Mouse (Mus musculus) lung, postnatal 0 days (tissue): ENCODE data around the gene BC034090. TPM values are rescaled to one million over a fixed set of nuclear protein-coding genes. Genes with fewer than 3 reads are reported as not detected.
A peak's percentile ranks its signal among the peaks of the same experiment; 100 is the strongest.
"Not testable (repeated sequence)": the region's sequence is repeated elsewhere in the genome, so short reads cannot be mapped to it uniquely, and the experiment has no call there.

Source experiments
- ATAC-seq: fragments of 200-750 bp; cut with Nextera tagmentation; 2 replicates; pipeline ENCODE4 v1.8.0; 2017; ENCODE audit warnings: moderate library complexity
- DNase-seq: peaks from one replicate; pipeline ENCODE4 v3.0.0-alpha.2; 2016; ENCODE audit warnings: low spot score
- H3K27ac ChIP-seq: fragments of 300-500 bp; sonication (generic); 2 replicates; pipeline ENCODE4 v1.5.1; 2014; ENCODE audit warnings: antibody characterized with exemption, mild to moderate bottlenecking, low read length, mixed read lengths
- H3K27me3 ChIP-seq: fragments of 300-500 bp; sonication (generic); replicated peaks from 2 replicates; pipeline ENCODE4 v1.6.1; 2014; ENCODE audit warnings: low read length, mixed read lengths; ENCODE audit not compliant: insufficient read depth
- H3K36me3 ChIP-seq: fragments of 300-500 bp; sonication (generic); 2 replicates; pipeline ENCODE4 v1.6.1; 2014; ENCODE audit warnings: low read length, mixed read lengths; ENCODE audit not compliant: insufficient read depth
- H3K4me1 ChIP-seq: fragments of 300-500 bp; sonication (generic); 2 replicates; pipeline ENCODE4 v1.6.1; 2014; ENCODE audit warnings: antibody characterized with exemption, low read depth, low read length, mixed read lengths; ENCODE audit not compliant: insufficient read depth
- H3K4me2 ChIP-seq: fragments of 300-500 bp; sonication (generic); replicated peaks from 2 replicates; pipeline ENCODE4 v1.6.1; 2014; ENCODE audit warnings: low read depth, mild to moderate bottlenecking, low read length, moderate library complexity, mixed read lengths
- H3K4me3 ChIP-seq: fragments of 300-500 bp; sonication (generic); 2 replicates; pipeline ENCODE4 v1.5.1; 2014; ENCODE audit warnings: low read depth, low read length
- H3K9ac ChIP-seq: fragments of 300-500 bp; sonication (generic); replicated peaks from 2 replicates; pipeline ENCODE4 v1.6.1; 2014; ENCODE audit warnings: low read depth, mild to moderate bottlenecking
- H3K9me3 ChIP-seq: fragments of 300-500 bp; sonication (generic); 2 replicates; pipeline ENCODE4 v1.6.1; 2016; ENCODE audit warnings: low read length, mixed read lengths
- CTCF ChIP-seq: IDR thresholded peaks from 2 replicates; pipeline ENCODE4 v1.5.1; 2016; ENCODE audit warnings: antibody characterized with exemption, mild to moderate bottlenecking
- EP300 ChIP-seq: IDR thresholded peaks from 2 replicates; pipeline ENCODE4 v1.6.1; 2016; ENCODE audit warnings: antibody characterized with exemption, mild to moderate bottlenecking, control low read depth
- WGBS: fragments of 180-500 bp; shearing (Covaris S2); extraction: QIAGEN DNeasy Blood & Tissue Kit; methylation state at CpG from one replicate; pipeline ENCODE4 v1.1.7; 2014; 5-methylcytosine and 5-hydroxymethylcytosine counted together
- polyA plus RNA-seq: library from polyadenylated mRNA; unstranded; fragments of >200 nt; fragmentation: Nextera tagmentation; extraction: Ambion mirVana; gene quantifications from 2 replicates; pipeline ENCODE4 v1.2.1, GENCODE M21; 2015

The BC034090 gene
- polyA plus RNA-seq, 1 experiment from 2014 or later: 2.4 TPM

DNA sequence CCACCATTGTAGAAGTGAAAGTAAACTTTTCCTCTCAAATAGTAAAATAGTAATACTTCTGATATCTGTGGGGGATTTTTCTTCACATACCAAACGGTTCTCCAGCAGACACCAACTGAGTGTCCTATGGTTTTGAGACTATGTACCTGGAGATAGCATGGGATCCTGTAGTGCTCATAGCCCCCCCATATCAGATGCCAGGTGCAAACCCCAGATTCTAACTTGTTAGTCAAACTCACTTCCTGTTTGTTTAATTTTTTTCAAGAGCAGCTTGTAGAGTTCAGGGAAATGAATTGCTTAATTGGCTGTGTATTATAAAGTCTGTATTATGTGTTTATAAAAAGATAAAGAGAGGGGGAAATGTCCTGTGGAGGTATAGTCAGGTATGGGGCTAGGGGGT, 69.8 kb downstream of the BC034090 start:
- H3K4me3 ChIP-seq: no peak overlapping the region
- no peak overlapping the region for H3K9ac ChIP-seq
- H3K27me3 ChIP-seq: no peaks in the 10 kb centered on the region
- H3K9me3 ChIP-seq: no peaks in the 10 kb centered on the region
- TF ChIP-seq CTCF (no peak), EP300 (no peak)
- no peak overlapping the region for H3K4me2 ChIP-seq
- H3K4me1 ChIP-seq: 0 out of 2 replicates have a peak, but pooled peaks cover 3% of the 10 kb centered on the region
- H3K36me3 ChIP-seq: no peaks in the 10 kb centered on the region; the same call in 1 of the 2 replicates
- WGBS: 68% methylated on average over 1 of the region's 1 CpGs
- DNase-seq: no peak
- ATAC-seq: no peak
- no peak overlapping the region for H3K27ac ChIP-seq

DNA sequence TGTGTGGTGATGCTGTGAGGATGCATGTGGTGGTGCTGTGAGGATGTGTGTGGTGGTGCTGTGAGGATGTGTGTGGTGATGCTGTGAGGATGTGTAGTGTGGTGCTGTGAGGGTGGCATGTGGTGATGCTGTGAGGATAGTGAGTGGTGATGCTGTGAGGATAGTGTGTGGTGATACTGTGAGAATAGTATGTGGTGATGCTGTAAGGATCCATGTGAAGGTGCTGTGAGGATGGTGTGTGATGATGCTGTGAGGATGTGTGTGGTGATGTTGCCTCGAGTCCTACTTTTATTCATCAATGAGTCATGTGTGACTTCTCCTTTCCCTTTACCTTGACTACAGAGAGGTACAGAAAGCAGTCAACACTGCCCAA, 70.6 kb downstream of the BC034090 start:
- ATAC-seq, H3K36me3 ChIP-seq, DNase-seq, H3K9me3 ChIP-seq, H3K4me2 ChIP-seq, H3K4me1 ChIP-seq, H3K9ac ChIP-seq, H3K27me3 ChIP-seq, H3K27ac ChIP-seq, H3K4me3 ChIP-seq: not testable (repeated sequence)
- 89% methylated on average over 1 of the region's 1 CpGs for WGBS

DNA sequence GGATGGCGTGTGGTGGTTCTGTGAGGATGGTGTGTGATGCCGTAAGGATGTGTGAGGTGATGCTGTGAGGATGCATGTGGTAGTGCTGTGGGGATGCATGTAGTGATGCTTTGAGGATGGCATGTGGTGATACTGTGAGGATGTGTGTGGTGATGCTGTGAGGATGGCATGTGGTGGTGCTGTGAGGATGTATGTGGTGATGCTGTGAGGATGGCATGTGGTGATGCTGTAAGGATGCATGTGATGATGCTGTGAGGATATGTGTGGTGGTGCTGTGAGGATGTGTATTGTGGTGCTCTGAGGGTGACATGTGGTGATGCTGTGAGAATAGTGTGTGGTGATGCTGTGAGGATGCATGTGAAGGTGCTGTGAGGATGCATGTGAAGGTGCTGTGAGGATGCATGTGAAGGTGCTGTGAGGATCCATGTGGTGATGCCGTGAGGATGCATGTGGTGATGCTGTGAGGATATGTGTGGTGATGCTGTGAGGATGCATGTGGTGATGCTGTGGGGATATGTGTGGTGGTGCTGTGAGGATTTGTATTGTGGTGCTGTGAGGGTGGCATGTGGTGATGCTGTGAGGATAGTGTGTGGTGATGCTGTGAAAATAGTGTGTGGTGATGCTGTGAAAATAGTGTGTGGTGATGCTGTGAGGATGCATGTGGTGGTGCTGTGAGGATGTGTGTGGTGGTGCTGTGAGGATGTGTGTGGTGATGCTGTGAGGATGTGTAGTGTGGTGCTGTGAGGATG, 71.2 kb downstream of the BC034090 start:
- Histone ChIP-seq H3K36me3 (no peaks in the 10 kb centered on the region; the same call in 1 of the 2 replicates), H3K9ac (no peak overlapping the region), H3K9me3 (no peaks in the 10 kb centered on the region), H3K4me1 (peaks cover 3% of the 10 kb centered on the region; the same call in 1 of the 2 replicates), H3K4me3 (no peak overlapping the region), H3K27ac (no peak overlapping the region), H3K27me3 (no peaks in the 10 kb centered on the region), H3K4me2 (no peak overlapping the region)
- TF ChIP-seq EP300 (no peak), CTCF (no peak)
- no peak for ATAC-seq
- DNase-seq: no peak
- WGBS: 89% methylated on average over 3 of the region's 3 CpGs

DNA sequence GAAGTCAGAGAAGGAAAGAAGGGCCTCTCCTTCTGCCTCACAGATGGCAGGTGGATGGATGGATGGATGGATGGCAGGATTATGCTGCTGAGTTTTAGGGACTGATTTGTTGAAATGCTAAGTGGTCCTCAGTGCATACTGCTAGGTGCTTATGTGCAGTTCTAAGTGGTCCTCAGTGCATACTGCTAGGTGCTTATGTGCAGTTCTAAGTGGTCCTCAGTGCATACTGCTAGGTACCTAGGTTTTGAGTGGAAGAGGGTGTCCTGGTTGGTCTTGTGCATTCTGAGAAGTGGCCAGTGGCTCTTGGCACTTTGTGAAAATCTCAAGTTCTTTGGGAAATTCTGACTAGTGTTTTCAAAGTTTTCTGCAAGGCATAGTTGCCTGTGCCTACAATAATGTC, 74.3 kb downstream of the BC034090 start:
- Histone ChIP-seq H3K9ac (no peak overlapping the region), H3K9me3 (no peaks in the 10 kb centered on the region), H3K4me3 (no peak overlapping the region), H3K36me3 (no peaks in the 10 kb centered on the region), H3K4me2 (no peak overlapping the region), H3K27me3 (no peaks in the 10 kb centered on the region), H3K27ac (no peak overlapping the region), H3K4me1 (peaks cover 8% of the 10 kb centered on the region; the same call in 1 of the 2 replicates)
- TF ChIP-seq CTCF: no peak
- TF ChIP-seq EP300: peak; percentile 74; the same call in 1 of the 2 replicates
- DNase-seq (peak; percentile 45), ATAC-seq (peak; percentile 94)

DNA sequence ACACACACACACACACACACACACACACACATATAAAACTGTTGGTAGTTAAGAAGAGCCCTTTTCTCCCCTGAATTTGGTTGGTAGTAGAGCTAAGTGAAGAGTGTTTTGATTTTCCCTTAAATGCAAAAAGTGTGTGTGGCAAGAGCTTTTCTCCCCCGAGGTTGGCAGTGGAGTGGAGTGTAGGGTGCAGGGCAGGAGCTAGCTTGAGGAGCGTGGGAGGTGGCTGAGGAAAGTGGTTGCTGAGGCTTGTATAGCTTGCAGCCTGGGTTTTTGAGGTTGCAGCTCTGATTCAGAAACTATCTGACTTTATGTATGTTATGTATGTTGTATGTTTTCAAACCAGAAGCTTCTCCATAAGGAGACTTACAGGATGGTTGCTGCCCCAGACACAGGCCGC, 76.8 kb downstream of the BC034090 start:
- Histone ChIP-seq H3K36me3 (no peaks in the 10 kb centered on the region), H3K4me1 (peaks cover 8% of the 10 kb centered on the region; the same call in 1 of the 2 replicates), H3K4me3 (no peak overlapping the region), H3K4me2 (no peak overlapping the region), H3K9me3 (no peaks in the 10 kb centered on the region), H3K9ac (no peak overlapping the region), H3K27me3 (no peaks in the 10 kb centered on the region), H3K27ac (no peak overlapping the region)
- WGBS: 64% methylated on average over 3 of the region's 3 CpGs
- TF ChIP-seq EP300: no peak
- TF ChIP-seq CTCF: no peak
- ATAC-seq (peak; percentile 45), DNase-seq (peak; percentile 41)

Other genes starting within 250 kb of the BC034090 start
- 10.9 and 15.3 TPM in 2 replicates for gene Ier5, start 144.8 kb downstream of the BC034090 start, polyA plus RNA-seq
- 10.5 and 13.2 TPM in 2 replicates for gene Mr1, start 97.6 kb downstream of the BC034090 start, polyA plus RNA-seq
- 74.3 and 77.4 TPM in 2 replicates for gene Stx6, start 85.7 kb downstream of the BC034090 start, polyA plus RNA-seq
- 5.8 and 7.8 TPM in 2 replicates for gene Xpr1, start 173.0 kb upstream of the BC034090 start, polyA plus RNA-seq